Mouse (Mus musculus) testis, adult 2 months (tissue): ENCODE measurements around the gene AC134908.4.

Source experiments
- CTCF ChIP-seq: fragments of 200-500 bp; IDR thresholded peaks from 2 replicates; pipeline ENCODE4 v1.5.1; 2012; ENCODE audit warnings: low read depth, mild to moderate bottlenecking, inconsistent platforms, low read length, moderate library complexity; ENCODE audit not compliant: control insufficient read depth, insufficient read depth, insufficient replicate concordance
- POLR2A ChIP-seq: fragments of 200-500 bp; IDR thresholded peaks from 2 replicates; pipeline ENCODE4 v1.6.1; 2012; ENCODE audit warnings: low read depth, mild to moderate bottlenecking, inconsistent platforms, low read length, moderate library complexity; ENCODE audit not compliant: control insufficient read depth

- no peak for TF ChIP-seq CTCF
- TF ChIP-seq POLR2A, result no peak
These were observed 41.6 kb upstream of the AC134908.4 start, which contains the start of gene Rhbdl1 for GRCm38 (mm10) chr17:25837076-25837410.
